Mouse (Mus musculus) left cerebral cortex, adult 9 months (tissue): Measurements from ENCODE around the gene Tmeff2.

Experiments used
- DNase-seq, 2 experiments: peaks; one replicate each; pipeline ENCODE4 v3.0.0; 2022; ENCODE audit warnings: low spot score in 2 of 2

Tmeff2 gene

GRCm38 (mm10) chr1:51104698-51105097 is 204.3 kb downstream of the Tmeff2 start:
- no peak for DNase-seq

- no peak for DNase-seq
These were observed 206.0 kb downstream of the Tmeff2 start for GRCm38 (mm10) chr1:51106401-51106920.

DNA sequence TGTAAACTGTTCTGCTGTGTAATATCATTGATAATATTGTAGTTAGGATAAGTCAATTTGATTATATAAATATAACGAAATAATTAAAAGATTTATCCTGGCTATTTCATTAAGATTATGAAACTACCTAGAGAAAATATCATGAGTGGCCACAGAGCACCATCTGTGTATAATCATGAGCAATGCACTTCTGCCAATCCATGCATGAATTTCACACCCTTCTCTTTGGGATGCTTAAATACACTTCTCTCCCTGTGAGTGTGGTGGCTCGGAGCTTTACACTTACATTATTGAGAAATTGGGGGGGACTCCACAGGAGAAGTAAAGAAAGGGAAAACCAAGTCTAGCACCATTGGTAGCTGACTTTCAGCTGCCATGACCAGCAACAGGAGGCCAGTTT is 206.9 kb downstream of the Tmeff2 start:
- no peak for DNase-seq

DNA sequence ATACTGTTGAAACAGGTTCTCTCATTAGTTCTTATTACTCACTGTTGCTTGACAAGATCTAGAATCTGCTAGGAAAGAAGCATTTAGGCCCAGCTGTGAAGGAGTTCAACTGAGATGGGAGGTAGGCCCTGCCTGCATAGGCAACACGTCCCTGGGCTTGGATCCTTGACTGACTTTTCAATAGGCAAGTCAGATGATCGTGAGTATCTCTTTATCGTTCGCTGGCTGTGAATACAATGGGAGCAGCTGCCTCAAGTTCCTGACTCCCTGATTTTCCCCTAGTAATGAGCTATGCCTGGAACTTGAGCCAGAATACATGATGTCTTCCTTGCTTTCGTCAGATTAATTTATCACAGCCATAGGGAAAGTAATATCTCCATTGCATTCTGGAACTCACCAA is 214.3 kb downstream of the Tmeff2 start:
- DNase-seq, result no peak

DNA sequence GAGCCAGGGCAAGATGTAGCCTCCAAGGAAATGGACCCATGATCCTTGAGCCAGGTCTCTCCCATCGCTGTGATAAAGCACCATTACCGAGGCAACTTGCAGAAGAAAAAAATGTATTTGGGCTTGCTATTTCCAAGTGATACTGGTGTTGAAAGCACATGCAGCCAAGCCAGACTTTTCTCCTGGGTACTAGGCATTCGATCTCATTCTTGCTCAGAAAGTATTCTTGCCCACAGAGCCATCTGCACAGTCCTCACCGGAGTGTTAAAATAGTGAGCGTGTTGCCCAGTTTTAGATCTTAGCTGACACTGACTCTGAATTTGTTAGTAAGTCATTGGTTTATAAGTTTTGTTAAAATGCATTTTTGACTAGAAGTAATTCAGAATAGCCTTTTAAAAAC is 215.3 kb downstream of the Tmeff2 start:
- peak; percentile 38 to 62 for DNase-seq

GRCm38 (mm10) chr1:51117830-51118229 is 217.4 kb downstream of the Tmeff2 start:
- DNase-seq, result no peak

DNA sequence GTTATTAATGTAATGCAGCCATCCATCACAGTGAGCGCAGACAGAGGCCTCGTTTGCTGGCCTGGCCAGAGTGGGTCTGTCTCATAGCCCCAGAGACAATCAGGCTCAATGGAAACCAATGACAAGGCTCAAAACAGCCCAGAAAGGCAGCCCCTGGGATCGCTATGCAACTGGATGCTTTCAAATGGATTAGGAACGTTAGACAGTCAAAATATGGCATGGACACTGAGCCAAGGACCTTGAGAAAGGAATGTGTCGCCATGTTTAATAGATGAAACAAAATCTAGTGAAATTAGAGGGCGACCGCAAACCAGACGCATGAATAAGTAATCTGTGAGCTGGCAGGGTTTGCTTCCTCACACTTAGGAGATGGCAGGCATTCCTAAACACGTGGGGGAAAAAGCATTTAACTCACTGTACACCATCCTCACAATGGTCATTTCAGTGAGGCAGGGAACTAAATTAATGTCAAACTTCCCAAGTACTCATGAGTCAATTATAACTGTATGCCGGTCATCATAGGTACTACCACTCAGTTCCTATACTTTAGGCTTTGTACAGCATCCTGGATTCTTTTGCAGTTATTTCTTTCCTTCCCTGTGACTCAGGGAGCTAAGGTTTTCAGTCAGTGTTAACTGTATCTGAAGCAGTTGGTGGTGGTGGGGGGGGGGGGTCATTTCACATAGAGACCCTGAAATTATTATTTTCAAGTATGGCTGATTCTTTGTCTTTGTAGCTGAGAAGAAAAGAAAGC is 225.4 kb downstream of the Tmeff2 start:
- no peak for DNase-seq

GRCm38 (mm10) chr1:51126425-51126765 is 225.9 kb downstream of the Tmeff2 start:
- DNase-seq, result no peak

GRCm38 (mm10) chr1:51136792-51137191 is 236.3 kb downstream of the Tmeff2 start:
- DNase-seq, result no peak

- no peak for DNase-seq
These were observed 239.2 kb downstream of the Tmeff2 start for GRCm38 (mm10) chr1:51139605-51140004.

GRCm38 (mm10) chr1:51141381-51141780 is 240.9 kb downstream of the Tmeff2 start:
- DNase-seq, result no peak

DNA sequence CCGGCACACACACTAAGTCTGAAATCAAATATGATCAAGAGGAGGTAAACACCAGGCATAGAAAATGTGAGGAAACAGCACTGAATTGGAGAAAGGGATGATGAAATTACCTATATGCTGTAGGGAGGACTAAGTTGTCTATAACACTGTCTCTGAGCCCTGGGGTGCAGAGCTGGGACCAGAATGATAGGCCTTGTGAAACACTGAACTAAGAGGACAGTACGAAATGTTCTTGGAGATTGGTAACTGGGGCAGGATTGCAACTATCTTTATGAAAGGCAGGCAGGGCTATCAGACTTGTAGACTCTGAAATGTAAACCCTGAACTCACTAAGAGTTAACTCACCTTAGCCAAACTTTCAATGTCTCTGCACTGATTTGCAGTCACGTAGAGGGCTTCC is 242.3 kb downstream of the Tmeff2 start:
- no peak for DNase-seq

- no peak for DNase-seq
These were observed 245.2 kb downstream of the Tmeff2 start for GRCm38 (mm10) chr1:51145693-51146092.

GRCm38 (mm10) chr1:51148481-51149137 is 248.2 kb downstream of the Tmeff2 start:
- DNase-seq, result peak in 1 of 2 experiments; percentile 18

- no peak for DNase-seq
These were observed 249.0 kb downstream of the Tmeff2 start for GRCm38 (mm10) chr1:51149488-51149887.

DNA sequence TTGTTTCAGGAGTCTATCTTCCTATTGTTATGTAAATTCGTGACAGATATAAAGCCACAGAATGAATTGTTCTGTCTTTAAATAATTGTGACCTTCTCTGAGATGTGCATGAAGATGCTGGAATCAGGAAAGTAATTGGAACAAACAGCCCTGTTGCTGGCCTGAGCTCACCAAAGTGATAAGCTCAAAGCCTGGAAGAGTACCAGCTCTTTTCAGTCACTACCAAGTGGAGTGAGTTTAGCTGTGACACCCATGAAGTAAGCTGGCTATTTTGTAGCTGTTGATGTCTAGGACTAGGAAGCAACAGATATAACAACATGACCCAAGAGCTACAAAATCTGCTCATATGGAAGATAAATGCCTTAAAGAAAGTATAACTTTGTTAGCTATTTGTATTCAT is 249.4 kb downstream of the Tmeff2 start:
- no peak for DNase-seq

GRCm38 (mm10) chr1:51152017-51152416 is 251.6 kb downstream of the Tmeff2 start:
- no peak for DNase-seq

DNA sequence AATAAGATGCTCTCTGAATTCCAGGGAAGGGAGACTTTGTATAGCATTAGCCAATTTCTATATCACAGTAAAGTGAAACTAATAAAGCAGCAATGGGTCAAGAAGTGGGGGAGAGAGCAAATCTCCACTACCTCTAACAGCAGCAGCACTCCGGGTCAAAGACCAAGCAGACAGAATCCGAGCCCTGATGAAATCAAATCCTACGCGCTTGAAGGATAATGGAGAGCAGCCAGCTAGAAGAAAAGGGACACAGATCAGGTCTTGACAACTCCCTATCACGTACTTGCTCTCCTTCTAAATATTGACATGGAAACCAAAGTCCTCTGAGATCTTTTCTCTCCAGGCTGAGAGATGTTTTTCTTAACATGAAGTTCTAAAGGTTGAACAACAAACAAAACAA is 252.4 kb downstream of the Tmeff2 start:
- no peak for DNase-seq

DNA sequence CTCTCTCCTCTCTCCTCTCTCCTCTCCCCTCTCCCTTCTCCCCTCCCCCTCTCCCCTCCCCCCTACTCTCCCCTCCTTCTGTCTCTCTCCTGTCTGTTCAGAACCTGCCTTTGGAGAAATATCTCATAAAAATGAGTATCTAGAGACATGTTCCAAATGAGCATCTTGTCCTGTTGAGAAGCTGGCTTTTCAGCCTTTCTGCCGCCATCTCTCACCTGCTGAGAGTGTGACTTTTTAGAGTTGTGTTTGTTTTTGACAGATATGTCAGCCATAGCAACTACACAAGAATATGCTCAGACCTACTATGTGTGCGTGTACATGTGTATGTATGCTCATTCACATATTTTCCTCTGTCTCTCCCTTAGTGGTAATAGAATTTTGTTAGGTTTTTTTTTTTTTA is 283.8 kb downstream of the Tmeff2 start:
- no peak for DNase-seq

DNA sequence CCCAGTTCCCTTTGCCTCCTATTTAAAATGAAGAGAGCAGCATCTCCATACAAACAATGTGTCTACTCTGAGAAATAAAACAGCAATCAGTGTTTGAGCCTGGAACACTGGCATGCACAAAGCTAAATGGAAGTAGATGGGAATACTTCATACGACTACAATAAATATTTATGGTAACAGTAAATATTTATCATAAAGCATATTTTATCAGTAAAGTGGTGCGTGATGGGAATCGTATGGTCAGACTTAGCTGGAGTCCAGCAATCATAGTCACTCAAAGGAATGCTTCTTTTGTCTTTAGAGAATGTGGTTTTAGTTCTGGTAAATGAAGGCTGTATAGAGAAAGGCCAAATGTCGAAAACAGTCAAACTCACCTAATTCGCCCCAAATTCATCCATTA is 288.6 kb downstream of the Tmeff2 start:
- no peak for DNase-seq

GRCm38 (mm10) chr1:51191253-51191652 is 290.8 kb downstream of the Tmeff2 start:
- DNase-seq, result no peak

- DNase-seq, result peak in 1 of 2 experiments; percentile 32
These were observed 291.6 kb downstream of the Tmeff2 start for GRCm38 (mm10) chr1:51191872-51192613.
